Comparison of ENCODE assay signal across 12 mouse cellular contexts in the genomic region with DNA sequence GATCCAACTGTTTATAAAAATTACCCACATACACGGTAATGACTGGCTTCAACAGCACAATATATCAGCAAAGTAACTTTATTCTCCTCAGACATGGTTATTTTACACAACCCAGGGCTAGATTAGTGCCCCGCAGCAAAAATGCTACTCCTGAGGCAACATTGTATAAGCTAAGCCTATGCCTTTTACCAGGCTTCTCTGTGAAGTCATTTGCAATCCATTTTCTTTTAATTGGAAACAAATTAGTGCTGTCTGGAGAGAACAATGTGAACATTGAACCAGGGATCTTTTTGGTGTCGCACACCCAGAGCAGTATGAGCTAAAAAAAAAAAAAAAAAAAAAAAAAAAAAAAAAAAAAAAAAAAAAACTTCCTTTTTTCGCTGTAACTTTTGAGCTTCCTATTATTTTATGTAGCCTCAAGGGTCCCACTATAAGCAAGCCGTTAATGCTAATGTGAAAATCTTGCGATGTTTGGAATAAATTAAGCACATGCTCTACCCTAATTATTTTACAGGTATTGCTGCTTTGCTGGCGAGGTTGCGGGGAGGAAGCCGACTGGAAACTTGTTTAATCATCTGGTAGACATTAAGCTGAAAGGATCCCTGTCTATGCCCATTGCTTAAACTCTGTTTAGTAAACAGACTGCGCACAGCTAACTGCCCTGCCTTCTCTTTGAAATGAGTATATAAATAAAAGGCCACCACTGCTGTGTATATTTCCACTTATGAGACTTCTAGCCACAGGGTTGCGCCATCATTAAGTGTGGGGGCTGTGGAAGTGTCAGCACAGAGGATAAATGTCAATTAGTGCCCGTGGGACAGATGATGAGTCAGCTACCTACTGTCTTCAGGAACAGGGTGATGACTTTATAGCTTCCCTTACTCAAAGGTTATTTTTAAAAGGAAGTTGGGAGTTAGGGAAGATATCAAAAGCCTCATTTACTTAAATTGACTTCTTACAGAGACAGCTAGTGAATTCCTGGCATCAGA.
A peak's percentile ranks its signal among the peaks of the same experiment; 100 is the strongest.
DNase-seq lines count a peak whose midpoint lies in the region; ATAC-seq lines count a peak whose summit lies in the region.
"Had no signal": no experiment of that assay in that cellular context is flagged by ENCODE, and none has a peak within 500 bp of the region (broad histone marks: within the 10 kb centered on the region; RNA-seq: fewer than 3 reads in every experiment).

No protein-coding gene starts in this region.

- WGBS in neural tube, embryonic 11.5 days: 52% methylated on average over 12 of the region's 12 CpGs
- 20% methylated on average over 12 of the region's 12 CpGs for WGBS in embryonic facial prominence, embryonic 11.5 days
- 32% methylated on average over 12 of the region's 12 CpGs for WGBS in limb, embryonic 10.5 days
- WGBS in heart, embryonic 11.5 days (ENCODE audit: insufficient replicate concordance): 68% methylated on average over 12 of the region's 12 CpGs

- H3K4me3 ChIP-seq in neural tube, embryonic 11.5 days (ENCODE audit: low read depth, low read length): no peak overlapping the region
- H3K4me3 ChIP-seq in embryonic facial prominence, embryonic 11.5 days (ENCODE audit: low read depth, low read length): no peak overlapping the region
- H3K4me3 ChIP-seq in limb, embryonic 10.5 days: peak overlapping the region; percentile 15; the same call in 1 of the 2 replicates
- no peak overlapping the region for H3K4me3 ChIP-seq in heart, embryonic 11.5 days (ENCODE audit: low read depth, low read length)
- H3K4me3 ChIP-seq: liver, embryonic 12.5 days had no signal

- H3K27ac ChIP-seq in neural tube, embryonic 11.5 days (ENCODE audit: low read depth, low read length): no peak overlapping the region
- H3K27ac ChIP-seq in embryonic facial prominence, embryonic 11.5 days (replicated peaks; ENCODE audit: low read depth, low read length): no peak overlapping the region
- peak overlapping the region; percentile 19; the same call in 1 of the 2 replicates for H3K27ac ChIP-seq in limb, embryonic 10.5 days
- H3K27ac ChIP-seq in heart, embryonic 11.5 days (ENCODE audit: low read depth, low read length): no peak overlapping the region
- H3K27ac ChIP-seq: liver, embryonic 12.5 days had no signal

- DNase-seq in neural tube, embryonic 11.5 days (ENCODE audit: low spot score): peak; percentile 13
- DNase-seq in neural tube, embryonic 10.5 days (ENCODE audit: extremely low spot score, low spot score): no peak
- peak; percentile 55 for DNase-seq in embryonic facial prominence, embryonic 11.5 days (ENCODE audit: low spot score)
- DNase-seq in limb, embryonic 10.5 days (ENCODE audit: low spot score): peak; percentile 34
- DNase-seq in heart, postnatal 10 days: no peak
- DNase-seq in heart, postnatal 25 days (ENCODE audit: low spot score): no peak
- DNase-seq in gastrocnemius, postnatal 36 days: no peak
- DNase-seq: layer of hippocampus, adult 9-11 months; thymus, adult 2 months had no signal

- intact Hi-C loops in heart, postnatal 10 days (cut with DNase I): no loop called here
- intact Hi-C loops in heart, postnatal 25 days (cut with DNase I): no loop called here
- intact Hi-C loops in gastrocnemius, postnatal 36 days (cut with DNase I): no loop called here

- H3K4me2 ChIP-seq in neural tube, embryonic 11.5 days (ENCODE audit: low read depth): no peak overlapping the region
- peak overlapping the region; percentile 11; the same call in 1 of the 2 replicates for H3K4me2 ChIP-seq in embryonic facial prominence, embryonic 11.5 days (ENCODE audit: low read depth, low read length)
- no peak overlapping the region for H3K4me2 ChIP-seq in heart, embryonic 11.5 days
- H3K4me2 ChIP-seq: liver, embryonic 12.5 days had no signal

- no peak for ATAC-seq in neural tube, embryonic 11.5 days (ENCODE audit: insufficient read depth, low FRiP score, low TSS enrichment)
- ATAC-seq in embryonic facial prominence, embryonic 11.5 days (replicated peaks; ENCODE audit: insufficient number of reproducible peaks, low FRiP score, low TSS enrichment, low read depth): peak; percentile 59; the same call in 1 of the 2 replicates
- ATAC-seq in heart, embryonic 11.5 days (replicated peaks; ENCODE audit: insufficient number of reproducible peaks, low FRiP score, low TSS enrichment): no peak
- ATAC-seq: intestine, embryonic 16.5 days; liver, embryonic 12.5 days had no signal

- H3K9ac ChIP-seq in neural tube, embryonic 11.5 days (ENCODE audit: low read length): no peak overlapping the region
- no peak overlapping the region for H3K9ac ChIP-seq in embryonic facial prominence, embryonic 11.5 days (replicated peaks; ENCODE audit: low read length)
- no peak overlapping the region for H3K9ac ChIP-seq in heart, embryonic 11.5 days (ENCODE audit: low read depth, low read length)
- H3K9ac ChIP-seq: liver, embryonic 12.5 days had no signal

- H3K4me1 ChIP-seq in neural tube, embryonic 11.5 days (ENCODE audit: control insufficient read depth, insufficient read depth, low read length): no peaks in the 10 kb centered on the region
- no peaks in the 10 kb centered on the region for H3K4me1 ChIP-seq in embryonic facial prominence, embryonic 11.5 days (ENCODE audit: control insufficient read depth, insufficient read depth, low read length)
- peaks cover 34% of the 10 kb centered on the region for H3K4me1 ChIP-seq in limb, embryonic 10.5 days
- H3K4me1 ChIP-seq in heart, embryonic 11.5 days (ENCODE audit: control insufficient read depth, insufficient read depth, low read length): no peaks in the 10 kb centered on the region
- H3K4me1 ChIP-seq: liver, embryonic 12.5 days had no signal

- H3K27me3 ChIP-seq in neural tube, embryonic 11.5 days (ENCODE audit: control insufficient read depth, insufficient read depth, low read length): no peaks in the 10 kb centered on the region
- no peaks in the 10 kb centered on the region for H3K27me3 ChIP-seq in embryonic facial prominence, embryonic 11.5 days (ENCODE audit: control insufficient read depth, insufficient read depth, low read length)
- H3K27me3 ChIP-seq in limb, embryonic 10.5 days (ENCODE audit: low read depth, poor library complexity, severe bottlenecking): no peaks in the 10 kb centered on the region
- H3K27me3 ChIP-seq in heart, embryonic 11.5 days (ENCODE audit: control insufficient read depth, insufficient read depth, low read length): no peaks in the 10 kb centered on the region
- H3K27me3 ChIP-seq: liver, embryonic 12.5 days had no signal

- H3K9me3 ChIP-seq in neural tube, embryonic 11.5 days (ENCODE audit: control insufficient read depth, low read length): no peaks in the 10 kb centered on the region
- H3K9me3 ChIP-seq in embryonic facial prominence, embryonic 11.5 days (replicated peaks; ENCODE audit: control insufficient read depth, low read length): no peaks in the 10 kb centered on the region
- no peaks in the 10 kb centered on the region for H3K9me3 ChIP-seq in limb, embryonic 10.5 days (replicated peaks)
- H3K9me3 ChIP-seq in heart, embryonic 11.5 days (replicated peaks; ENCODE audit: control insufficient read depth, low read length): no peaks in the 10 kb centered on the region
- H3K9me3 ChIP-seq: liver, embryonic 12.5 days had no signal

- no peaks in the 10 kb centered on the region for H3K36me3 ChIP-seq in neural tube, embryonic 11.5 days (ENCODE audit: control insufficient read depth, insufficient read depth, low read length)
- H3K36me3 ChIP-seq in embryonic facial prominence, embryonic 11.5 days (replicated peaks; ENCODE audit: control insufficient read depth, insufficient read depth, low read depth, low read length): no peaks in the 10 kb centered on the region
- no peaks in the 10 kb centered on the region for H3K36me3 ChIP-seq in limb, embryonic 10.5 days
- H3K36me3 ChIP-seq in heart, embryonic 11.5 days (ENCODE audit: control insufficient read depth, insufficient read depth, low read length): no peaks in the 10 kb centered on the region
- H3K36me3 ChIP-seq: liver, embryonic 12.5 days had no signal

Comparison
In these comparisons a context has a peak if more than half of its experiments do, and no peak if none do; other contexts are left out.
1. DNase-seq: peak in neural tube, embryonic 11.5 days (single experiment), embryonic facial prominence, embryonic 11.5 days (single experiment) and limb, embryonic 10.5 days (single experiment); none in neural tube, embryonic 10.5 days (single experiment), heart, postnatal 10 days (0 of 2), heart, postnatal 25 days (single experiment) and gastrocnemius, postnatal 36 days (0 of 2).